Mouse (Mus musculus) intestine, embryonic 14.5 days (tissue): ENCODE data around the gene 4930563M21Rik. TPM values are rescaled to one million over a fixed set of nuclear protein-coding genes. Genes with fewer than 3 reads are reported as not detected.
"Not testable (repeated sequence)": the region's sequence is repeated elsewhere in the genome, so short reads cannot be mapped to it uniquely, and the experiment has no call there.

Experiments used
- ATAC-seq: fragments of 200-750 bp; cut with Nextera tagmentation; replicated peaks from 2 replicates; pipeline ENCODE4 v1.8.0; 2017; ENCODE audit warnings: low read depth, moderate number of reproducible peaks, moderate TSS enrichment, moderate library complexity; ENCODE audit not compliant: low FRiP score, low TSS enrichment
- DNase-seq: peaks from one replicate; pipeline ENCODE4 v3.0.0-alpha.2; 2018; ENCODE audit warnings: low spot score
- H3K27ac ChIP-seq: fragments of 300-500 bp; sonication (generic); 2 replicates; pipeline ENCODE4 v1.5.1; 2014; ENCODE audit warnings: low read depth, mild to moderate bottlenecking, control low read depth
- H3K27me3 ChIP-seq: fragments of 300-500 bp; sonication (generic); replicated peaks from 2 replicates; pipeline ENCODE4 v1.6.1; 2014; ENCODE audit warnings: low read length, control low read depth; ENCODE audit not compliant: control insufficient read depth, insufficient read depth
- H3K36me3 ChIP-seq: fragments of 300-500 bp; sonication (generic); 2 replicates; pipeline ENCODE4 v1.6.1; 2014; ENCODE audit warnings: low read length, control low read depth; ENCODE audit not compliant: control insufficient read depth, insufficient read depth
- H3K4me1 ChIP-seq: fragments of 300-500 bp; sonication (generic); replicated peaks from 2 replicates; pipeline ENCODE4 v1.6.1; 2014; ENCODE audit warnings: low read length, control low read depth, mixed read lengths; ENCODE audit not compliant: control insufficient read depth, insufficient read depth
- H3K4me2 ChIP-seq: fragments of 300-500 bp; sonication (generic); 2 replicates; pipeline ENCODE4 v1.6.1; 2014; ENCODE audit warnings: low read length
- H3K4me3 ChIP-seq: fragments of 300-500 bp; sonication (generic); 2 replicates; pipeline ENCODE4 v1.5.1; 2014; ENCODE audit warnings: low read depth, low read length, control low read depth, mixed read lengths
- H3K9ac ChIP-seq: fragments of 300-500 bp; sonication (generic); 2 replicates; pipeline ENCODE4 v1.6.1; 2014; ENCODE audit warnings: mild to moderate bottlenecking, low read length
- H3K9me3 ChIP-seq: fragments of 300-500 bp; sonication (generic); 2 replicates; pipeline ENCODE4 v1.6.1; 2016; ENCODE audit warnings: low read length, control low read depth; ENCODE audit not compliant: control insufficient read depth
- WGBS: fragments of 180-500 bp; shearing (Covaris S2); extraction: QIAGEN DNeasy Blood & Tissue Kit; methylation state at CpG from one replicate; pipeline ENCODE4 v1.1.7; 2014; 5-methylcytosine and 5-hydroxymethylcytosine counted together
- polyA plus RNA-seq: library from polyadenylated mRNA; unstranded; fragments of >200 nt; fragmentation: Nextera tagmentation; extraction: Ambion mirVana; gene quantifications from 2 replicates; pipeline ENCODE4 v1.2.1, GENCODE M21; 2014

The 4930563M21Rik gene
- polyA plus RNA-seq: not detected in 2 replicates

- Histone ChIP-seq H3K9me3 (no peaks in the 10 kb centered on the region), H3K27me3 (no peaks in the 10 kb centered on the region), H3K9ac (no peak within 1 kb of the TSS), H3K4me1 (no peaks in the 10 kb centered on the region), H3K36me3 (no peaks in the 10 kb centered on the region), H3K4me2 (no peak within 1 kb of the TSS), H3K4me3 (no peak within 1 kb of the TSS), H3K27ac (no peak within 1 kb of the TSS)
- DNase-seq (no peak), ATAC-seq (no peak)
- 79% methylated on average over 4 of the region's 4 CpGs for WGBS
Observed at GRCm38 (mm10) chr9:56010450-56010849, at the start of gene 4930563M21Rik. Gene 4930563M21Rik, minus strand, starts transcription at chr9:56010550.

GRCm38 (mm10) chr9:56056147-56056546 lies 45.8 kb upstream of the 4930563M21Rik start:
- Histone ChIP-seq H3K27me3 (no peaks in the 10 kb centered on the region), H3K9ac (no peak overlapping the region), H3K4me2 (no peak overlapping the region), H3K4me3 (no peak overlapping the region), H3K36me3 (peaks cover 80% of the 10 kb centered on the region), H3K4me1 (no peaks in the 10 kb centered on the region), H3K27ac (no peak overlapping the region), H3K9me3 (no peaks in the 10 kb centered on the region)
- 86% methylated on average over 6 of the region's 6 CpGs for WGBS
- DNase-seq (no peak), ATAC-seq (no peak)

- 77% methylated on average over 3 of the region's 3 CpGs for WGBS
- Histone ChIP-seq H3K9me3 (no peaks in the 10 kb centered on the region), H3K36me3 (peaks cover 67% of the 10 kb centered on the region), H3K27me3 (no peaks in the 10 kb centered on the region), H3K4me1 (no peaks in the 10 kb centered on the region), H3K4me3 (no peak overlapping the region), H3K9ac (no peak overlapping the region), H3K27ac (no peak overlapping the region), H3K4me2 (no peak overlapping the region)
- DNase-seq: no peak
- ATAC-seq: no peak
Observed at GRCm38 (mm10) chr9:56053796-56054195, 43.4 kb upstream of the 4930563M21Rik start.

- DNase-seq (no peak), ATAC-seq (no peak; the same call in 1 of the 2 replicates)
- Histone ChIP-seq H3K9me3 (no peaks in the 10 kb centered on the region), H3K4me1 (peaks cover 12% of the 10 kb centered on the region), H3K4me3 (peak overlapping the region; percentile 90), H3K4me2 (peak overlapping the region; percentile 81), H3K9ac (peak overlapping the region; percentile 94), H3K27me3 (no peaks in the 10 kb centered on the region), H3K27ac (peak overlapping the region; percentile 96), H3K36me3 (peaks cover 19% of the 10 kb centered on the region)
- WGBS: under 1% methylated on average over 16 of the region's 16 CpGs
Observed at GRCm38 (mm10) chr9:56042181-56042621, 31.9 kb upstream of the 4930563M21Rik start.

- no peaks in the 10 kb centered on the region for H3K27me3 ChIP-seq
- no peaks in the 10 kb centered on the region for H3K9me3 ChIP-seq
- ATAC-seq (peak; percentile 100), DNase-seq (peak; percentile 97)
- H3K9ac ChIP-seq: peak within 1 kb of the TSS; percentile 94
- H3K4me3 ChIP-seq: peak within 1 kb of the TSS; percentile 90
- 1% methylated on average over 42 of the region's 49 CpGs for WGBS
- H3K36me3 ChIP-seq: peaks cover 18% of the 10 kb centered on the region
- peak within 1 kb of the TSS; percentile 81 for H3K4me2 ChIP-seq
- peak within 1 kb of the TSS; percentile 96 for H3K27ac ChIP-seq
- peaks cover 12% of the 10 kb centered on the region for H3K4me1 ChIP-seq
Observed at GRCm38 (mm10) chr9:56041372-56042180, 31.2 kb upstream of the 4930563M21Rik start, which contains the start of gene Rcn2. Gene Rcn2, plus strand, starts transcription at chr9:56041845.

- DNase-seq: no peak
- no peak overlapping the region for H3K4me2 ChIP-seq
- ATAC-seq: no peak
- H3K9me3 ChIP-seq: no peaks in the 10 kb centered on the region
- no peak overlapping the region for H3K4me3 ChIP-seq
- WGBS: 79% methylated on average over 3 of the region's 3 CpGs
- H3K36me3 ChIP-seq: no peaks in the 10 kb centered on the region
- no peak overlapping the region for H3K27ac ChIP-seq
- H3K9ac ChIP-seq: no peak overlapping the region
- no peaks in the 10 kb centered on the region for H3K27me3 ChIP-seq
- no peaks in the 10 kb centered on the region for H3K4me1 ChIP-seq
Observed at GRCm38 (mm10) chr9:56032219-56032618, 21.9 kb upstream of the 4930563M21Rik start.

GRCm38 (mm10) chr9:56027292-56027691 lies 16.9 kb upstream of the 4930563M21Rik start:
- DNase-seq: no peak
- 81% methylated on average over 16 of the region's 16 CpGs for WGBS
- no peaks in the 10 kb centered on the region for H3K27me3 ChIP-seq
- H3K36me3 ChIP-seq: no peaks in the 10 kb centered on the region
- no peaks in the 10 kb centered on the region for H3K9me3 ChIP-seq
- no peaks in the 10 kb centered on the region for H3K4me1 ChIP-seq
- no peak for ATAC-seq
- no peak overlapping the region for H3K4me3 ChIP-seq
- no peak overlapping the region for H3K27ac ChIP-seq
- no peak overlapping the region for H3K4me2 ChIP-seq
- H3K9ac ChIP-seq: no peak overlapping the region

GRCm38 (mm10) chr9:56024772-56025171 lies 14.4 kb upstream of the 4930563M21Rik start:
- ATAC-seq (no peak), DNase-seq (no peak)
- no peaks in the 10 kb centered on the region for H3K27me3 ChIP-seq
- H3K9me3 ChIP-seq: no peaks in the 10 kb centered on the region
- no peak overlapping the region for H3K9ac ChIP-seq
- no peak overlapping the region for H3K27ac ChIP-seq
- WGBS: 48% methylated on average over 2 of the region's 2 CpGs
- no peaks in the 10 kb centered on the region for H3K36me3 ChIP-seq
- no peak overlapping the region for H3K4me2 ChIP-seq
- H3K4me3 ChIP-seq: no peak overlapping the region
- H3K4me1 ChIP-seq: no peaks in the 10 kb centered on the region

- not testable (repeated sequence) for H3K27me3 ChIP-seq
- no CpG with 5 or more reads among the region's 2 CpGs for WGBS
Observed at GRCm38 (mm10) chr9:56004679-56005078, 5.7 kb downstream of the 4930563M21Rik start.

More at GRCm38 (mm10) chr9:56004679-56005078, 5.7 kb downstream of the 4930563M21Rik start:
- H3K9me3 ChIP-seq, H3K27ac ChIP-seq, ATAC-seq, H3K4me1 ChIP-seq, H3K9ac ChIP-seq, H3K4me2 ChIP-seq, H3K36me3 ChIP-seq, H3K4me3 ChIP-seq, DNase-seq: not testable (repeated sequence)
